Comparison of ENCODE assay signal across 1 mouse cellular context in the genomic region with DNA sequence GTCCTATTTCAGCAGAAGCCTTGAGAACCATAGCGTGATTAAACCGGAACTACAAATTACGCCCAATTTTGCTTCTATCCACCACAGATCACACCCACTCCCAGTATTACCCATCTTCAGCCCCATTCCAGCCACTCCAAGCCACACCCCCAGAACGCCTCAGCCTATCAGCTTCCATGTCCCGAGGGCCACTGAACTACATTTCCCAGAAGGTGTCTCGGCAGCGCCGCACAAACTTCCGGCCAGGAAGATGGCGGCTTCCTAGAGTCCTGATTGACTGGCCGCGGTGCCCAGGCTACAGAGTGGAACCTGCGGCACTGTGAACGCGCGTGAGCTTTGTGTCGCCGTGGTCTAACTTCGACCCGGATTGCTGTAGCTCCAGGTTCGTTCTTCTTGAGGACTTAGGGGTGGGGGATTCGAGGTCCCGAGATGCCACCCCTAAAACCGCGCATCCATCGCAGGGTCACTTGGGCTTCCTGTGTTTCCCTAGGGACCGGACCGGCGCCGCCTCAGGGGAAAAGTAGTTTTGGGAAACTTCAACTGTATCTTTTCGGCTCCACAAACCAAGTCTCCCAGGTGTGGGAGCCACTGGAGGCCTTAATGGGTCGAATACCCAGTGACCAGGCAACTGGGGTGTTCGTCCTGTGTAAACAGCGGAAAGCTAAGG.
TF ChIP-seq lines count a peak whose summit lies in the region.

TSS of gene Babam1 (plus strand) at position 223 of the 667 bp plus-strand sequence.

TF ChIP-seq in MEL, 35 proteins besides CTCF, POLR2A, EP300 and RAD21 (continued from another document):
- TF ChIP-seq HCFC1 (IDR thresholded peaks at IDR 0.05; ENCODE audit: low read depth, low read length) (peak; percentile 100), GATA1 (IDR thresholded peaks at IDR 0.05; ENCODE audit: low read depth, low read length) (no peak), ELF1 (IDR thresholded peaks at IDR 0.05; ENCODE audit: low read depth, low read length) (peak; percentile 89), MAFK (IDR thresholded peaks at IDR 0.05; ENCODE audit: borderline replicate concordance, low read depth, low read length) (no peak), NELFE (IDR thresholded peaks at IDR 0.05; ENCODE audit: low read depth, low read length) (peak; percentile 72), SIN3A (IDR thresholded peaks at IDR 0.05; ENCODE audit: low read length) (peak; percentile 94), ZMIZ1 (IDR thresholded peaks at IDR 0.05; ENCODE audit: low read depth, low read length) (0 out of 2 replicates have a peak, but pooled peaks have one; percentile 31), ZKSCAN1 (IDR thresholded peaks at IDR 0.05; ENCODE audit: low read depth, low read length) (no peak), TBP (IDR thresholded peaks at IDR 0.05; ENCODE audit: low read depth, low read length) (peak; percentile 78), UBTF (IDR thresholded peaks at IDR 0.05; ENCODE audit: borderline replicate concordance, insufficient read depth, low read depth, low read length) (no peak)
TF ChIP-seq in MEL: peak in this region for 11.
